Mouse (Mus musculus) heart, adult 2 months (tissue): ENCODE results near the gene Bmp6.

Experiments used
- CTCF ChIP-seq: fragments of 200-600 bp; IDR thresholded peaks from 2 replicates; pipeline ENCODE4 v1.8.1; 2022; ENCODE audit warnings: antibody characterized with exemption, mild to moderate bottlenecking, moderate library complexity
- EP300 ChIP-seq: fragments of 200-500 bp; IDR thresholded peaks from 2 replicates; pipeline ENCODE4 v1.6.1; 2011; ENCODE audit warnings: low read depth, low read length, control low read depth; ENCODE audit not compliant: insufficient read depth
- POLR2A ChIP-seq: fragments of 200-500 bp; IDR thresholded peaks from 2 replicates; pipeline ENCODE4 v1.6.1; 2011; ENCODE audit warnings: mild to moderate bottlenecking, low read depth, low read length, control low read depth; ENCODE audit not compliant: insufficient read depth

- no peak for TF ChIP-seq POLR2A
- TF ChIP-seq CTCF: no peak
- TF ChIP-seq EP300: no peak
Measured at GRCm38 (mm10) chr13:38534731-38535130, 189.8 kb downstream of the Bmp6 start.
